Mouse (Mus musculus): Measurements from ENCODE around the gene Megf11.

- TF ChIP-seq EP300 (IDR thresholded peaks at IDR 0.05) (no peak), CTCF (IDR thresholded peaks at IDR 0.05) (no peak)
Observed at GRCm38 (mm10) chr9:64703420-64703965, 318.1 kb downstream of the Megf11 start.
